Mouse (Mus musculus) ovary, adult 2 months (tissue): ENCODE results near the gene Tcstv1. TPM values are rescaled to one million over a fixed set of nuclear protein-coding genes. Genes with fewer than 3 reads are reported as not detected.

Experiments
- polyA plus RNA-seq: library from polyadenylated mRNA; depleted of rRNA; stranded (reverse); fragments of >200 nt; gene quantifications from 2 replicates; pipeline ENCODE4 v1.2.3, GENCODE M21; 2012; rRNA removed

The Tcstv1 gene
- polyA plus RNA-seq, result not detected in 2 replicates

DNA sequence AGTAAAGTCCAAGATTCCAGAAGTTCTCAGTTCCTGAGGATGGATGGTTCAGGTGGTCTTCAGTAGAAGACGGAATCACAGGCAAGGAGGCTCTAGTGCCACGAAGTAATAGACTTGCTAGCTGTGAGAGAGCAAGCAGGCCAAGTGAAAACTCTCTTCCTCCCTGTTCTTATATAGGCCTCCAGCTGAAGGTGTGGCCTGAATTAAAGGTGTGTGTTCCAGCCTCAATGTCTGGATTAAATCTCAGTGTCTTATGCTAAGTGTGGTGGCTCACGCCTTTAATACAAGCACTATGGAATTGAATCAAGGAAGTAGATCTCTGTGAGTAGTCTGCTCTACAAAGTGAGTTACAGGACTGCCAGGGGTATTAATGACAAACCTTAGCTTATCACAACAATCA, at the start of gene Tcstv1:
Gene Tcstv1, minus strand, starts transcription at position 101 of the 400 bp plus-strand sequence.

DNA sequence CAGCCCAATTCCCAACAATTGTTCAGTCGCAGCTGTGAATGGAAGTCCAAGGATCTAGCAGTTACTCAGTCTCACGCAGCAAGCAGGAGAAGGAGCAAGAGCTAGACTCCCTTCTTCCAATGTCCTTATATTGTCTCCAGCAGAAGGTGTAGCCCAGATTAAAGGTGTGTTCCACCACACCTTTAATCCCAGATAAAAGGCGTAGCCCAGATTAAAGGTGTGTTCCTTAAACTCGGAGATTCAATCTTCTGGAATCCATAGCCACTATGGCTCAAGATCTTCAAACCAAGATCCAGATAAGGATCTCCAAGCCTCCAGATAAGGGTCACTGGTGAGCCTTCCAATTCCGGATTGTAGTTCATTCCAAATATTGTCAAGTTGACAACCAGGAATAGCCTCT, 34.6 kb upstream of the Tcstv1 start, which contains the start of gene Gm21761:
Gene Gm21761, minus strand, starts transcription at position 101 of the 400 bp plus-strand sequence.

Other genes with a start within 250 kb of the Tcstv1 start
- gene Hmgcs1, start 204.4 kb downstream of the Tcstv1 start, polyA plus RNA-seq, result 23.6 and 31.8 TPM in 2 replicates
- 0.76 and 0.79 TPM in 2 replicates for gene Nim1k, start 138.9 kb downstream of the Tcstv1 start, polyA plus RNA-seq
- 6.8 and 17.4 TPM in 2 replicates for gene Zfp131, start 103.9 kb downstream of the Tcstv1 start, polyA plus RNA-seq
- not detected in 2 replicates for gene AF067063, start 64.6 kb downstream of the Tcstv1 start, polyA plus RNA-seq
- 0.59 TPM in 1 of 2 replicates, not detected in the other for gene D13Ertd608e, start 58.8 kb downstream of the Tcstv1 start, polyA plus RNA-seq
- gene Gm21761, start 34.5 kb upstream of the Tcstv1 start, polyA plus RNA-seq, result not detected in 2 replicates
- not detected in 2 replicates for gene B020031M17Rik, start 56.0 kb upstream of the Tcstv1 start, polyA plus RNA-seq
- gene Gm36079, start 132.2 kb upstream of the Tcstv1 start, polyA plus RNA-seq, result not detected in 2 replicates
- gene Gm21188, start 157.4 kb upstream of the Tcstv1 start, polyA plus RNA-seq, result 0.60 and 0.71 TPM in 2 replicates
- gene Gm20767, start 245.5 kb upstream of the Tcstv1 start, polyA plus RNA-seq, result not detected in 2 replicates